In the genomic region with DNA sequence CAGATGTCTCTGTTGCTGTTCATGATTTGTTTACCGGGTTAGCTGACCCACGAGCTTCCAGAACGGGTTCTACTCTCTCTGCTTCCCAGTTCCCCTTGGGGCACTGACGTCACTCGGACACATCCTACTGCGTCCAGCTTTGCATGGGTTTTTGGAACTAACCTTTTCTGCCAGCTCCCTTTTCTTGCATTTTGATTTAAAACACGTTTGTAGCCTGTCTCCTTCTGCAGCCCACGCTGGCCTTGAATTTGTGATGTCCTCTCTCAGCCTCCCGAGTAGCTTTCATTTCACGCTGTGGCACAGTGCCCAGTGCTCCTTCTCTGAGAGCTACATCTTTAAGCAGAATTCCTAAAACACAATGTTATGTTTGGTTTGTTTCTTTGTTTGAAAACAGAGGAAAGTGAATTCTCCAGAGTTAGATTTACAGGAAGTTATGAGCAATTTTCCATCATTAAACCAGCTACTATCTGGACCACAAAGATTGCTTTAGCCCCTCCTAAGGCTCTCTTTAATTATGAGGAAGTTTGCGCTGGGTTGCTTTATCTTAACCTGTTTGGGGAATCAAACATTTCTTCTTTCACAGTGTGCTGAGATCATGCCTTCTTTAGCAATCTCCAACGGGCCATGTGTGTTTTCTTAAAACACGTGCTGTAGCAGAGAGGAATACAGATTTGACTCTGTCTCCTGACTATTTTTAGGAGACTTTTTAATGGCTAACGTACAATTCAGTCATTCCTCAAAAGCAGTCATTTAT, we compare ENCODE assay signal across 9 mouse cellular contexts. TPM values are rescaled to one million over a fixed set of nuclear protein-coding genes. Genes with fewer than 3 reads are reported as not detected.
DNase-seq lines count a peak whose midpoint lies in the region; ATAC-seq lines count a peak whose summit lies in the region.
"Had no signal": no experiment of that assay in that cellular context is flagged by ENCODE, and none has a peak within 500 bp of the region (broad histone marks: within the 10 kb centered on the region; RNA-seq: fewer than 3 reads in every experiment).

No protein-coding gene starts in this region.

- peak overlapping the region; percentile 31 for H3K4me2 ChIP-seq in hindbrain, embryonic 16.5 days (ENCODE audit: low read length)

- no peak overlapping the region for H3K9ac ChIP-seq in hindbrain, embryonic 16.5 days (ENCODE audit: low read depth, low read length)

- no peak for ATAC-seq in hindbrain, embryonic 16.5 days
- peak; percentile 81 for ATAC-seq in granulocyte monocyte progenitor cell, adult 5-6 weeks (replicated peaks; ENCODE audit: poor library complexity, severe bottlenecking)
- no peak for ATAC-seq in CD4-positive, CD25-positive, alpha-beta regulatory T cell, adult 4 months

- no peaks in the 10 kb centered on the region for H3K27me3 ChIP-seq in hindbrain, embryonic 16.5 days (replicated peaks; ENCODE audit: control insufficient read depth, insufficient read depth, low read length)
- no peaks in the 10 kb centered on the region for H3K27me3 ChIP-seq in hindbrain, embryonic 10.5 days (ENCODE audit: insufficient read depth, poor library complexity, severe bottlenecking)

- 70% methylated on average over 14 of the region's 14 CpGs for WGBS in hindbrain, embryonic 16.5 days
- 82% methylated on average over 14 of the region's 14 CpGs for WGBS in hindbrain, embryonic 10.5 days

- H3K4me1 ChIP-seq in hindbrain, embryonic 16.5 days (ENCODE audit: control insufficient read depth, insufficient read depth, low read depth, low read length): no peaks in the 10 kb centered on the region
- H3K4me1 ChIP-seq in hindbrain, embryonic 10.5 days (replicated peaks): no peaks in the 10 kb centered on the region

- no peak overlapping the region for H3K27ac ChIP-seq in hindbrain, embryonic 16.5 days (ENCODE audit: low read depth, low read length)
- H3K27ac ChIP-seq in hindbrain, embryonic 10.5 days: no peak overlapping the region

- no peaks in the 10 kb centered on the region for H3K36me3 ChIP-seq in hindbrain, embryonic 16.5 days (ENCODE audit: control insufficient read depth, insufficient read depth, low read length)
- no peaks in the 10 kb centered on the region for H3K36me3 ChIP-seq in hindbrain, embryonic 10.5 days

- H3K4me3 ChIP-seq in hindbrain, embryonic 16.5 days (ENCODE audit: low read length): no peak overlapping the region
- no peak overlapping the region for H3K4me3 ChIP-seq in hindbrain, embryonic 10.5 days
- H3K4me3 ChIP-seq: myocyte had no signal

- DNase-seq in hindbrain, embryonic 10.5 days (ENCODE audit: low spot score): no peak
- peak; percentile 26 to 44 for DNase-seq in adrenal gland, adult 18-20 months (ENCODE audit: low spot score in 2 of 2)
- peak; percentile 17 for DNase-seq in ovary, postnatal 14 days (ENCODE audit: low spot score)
- no peak for DNase-seq in urinary bladder, postnatal 25 days (ENCODE audit: low spot score)
- no peak for DNase-seq in thymus, adult 18-20 months

- no peaks in the 10 kb centered on the region for H3K9me3 ChIP-seq in hindbrain, embryonic 16.5 days (ENCODE audit: control insufficient read depth, low read length)
- no peaks in the 10 kb centered on the region for H3K9me3 ChIP-seq in hindbrain, embryonic 10.5 days

RNA-seq across cellular contexts. Expression of gene Abcc2, which starts 33.8 kb away (rescaled TPM):
- polyA plus RNA-seq in hindbrain, embryonic 16.5 days (2015; fragmentation: Nextera tagmentation; extraction: Ambion mirVana): 0.04 and 0.12 TPM in 2 replicates
- 0.02 TPM in 1 of 2 replicates, not detected in the other for polyA plus RNA-seq in hindbrain, embryonic 10.5 days (2016; fragmentation: Nextera tagmentation; extraction: Ambion mirVana)
- total RNA-seq in adrenal gland, adult 18-20 months (2021): under 1 TPM; 0.13 to 0.20 TPM
- total RNA-seq in granulocyte monocyte progenitor cell, adult 5-6 weeks (2014; fragmentation: Nextera tagmentation): 3.2 and 7.3 TPM in 2 replicates
- total RNA-seq in granulocyte monocyte progenitor cell, adult 5-6 weeks (2017): 5.3 and 6.7 TPM in 2 replicates
- polyA plus RNA-seq in CD4-positive, CD25-positive, alpha-beta regulatory T cell, adult 4 months (2017; shearing (Covaris generic)): not detected
- polyA plus RNA-seq: myocyte had no signal

Comparison
In these comparisons a context has a peak if more than half of its experiments do, and no peak if none do; other contexts are left out.
1. DNase-seq: peak in adrenal gland, adult 18-20 months (2 of 2) and ovary, postnatal 14 days (single experiment); none in hindbrain, embryonic 10.5 days (single experiment), urinary bladder, postnatal 25 days (single experiment) and thymus, adult 18-20 months (0 of 2).